Mouse (Mus musculus): ENCODE data around the gene Gbp7. TPM values are rescaled to one million over a fixed set of nuclear protein-coding genes. Genes with fewer than 3 reads are reported as not detected.

The Gbp7 gene
- polyA plus RNA-seq, 2 experiments, result 0.80 to 2.7 TPM

- H3K27me3 ChIP-seq (ENCODE audit: control insufficient read depth, insufficient read depth, low read length), result no peaks in the 10 kb centered on the region; the same call in 1 of the 2 replicates
- peak overlapping the region in 1 of 2 experiments; percentile 0; a peak in 1 of 4 replicates for H3K4me3 ChIP-seq (ENCODE audit: insufficient read depth in 1 of 2, low read depth in 2 of 2, low read length in 2 of 2)
- H3K36me3 ChIP-seq (replicated peaks; ENCODE audit: control insufficient read depth, insufficient read depth, low read depth), result no peaks in the 10 kb centered on the region
- TF ChIP-seq EP300 (IDR thresholded peaks at IDR 0.05; ENCODE audit: low read depth) (no peak), CTCF (IDR thresholded peaks at IDR 0.05; ENCODE audit: low read depth) (no peak)
- no peak overlapping the region for H3K27ac ChIP-seq
- H3K9me3 ChIP-seq (ENCODE audit: control insufficient read depth, low read length), result no peaks in the 10 kb centered on the region
- no peak for DNase-seq (ENCODE audit: low read depth in 3 of 3, low spot score in 3 of 3)
- no peak for ATAC-seq (ENCODE audit: insufficient read depth)
- peak overlapping the region; percentile 46 for H3K4me2 ChIP-seq (ENCODE audit: low read depth)
- WGBS (ENCODE audit: insufficient replicate concordance), result 32% methylated on average over 14 of the region's 14 CpGs
- no peak overlapping the region for H3K9ac ChIP-seq (replicated peaks)
- H3K4me1 ChIP-seq (replicated peaks; ENCODE audit: control insufficient read depth in 2 of 2, insufficient read depth in 2 of 2, low read length in 1 of 2), result 0 out of 4 replicates have a peak, but pooled peaks cover 0 to 2% of the 10 kb centered on the region in 2 experiments
Measured at GRCm38 (mm10) chr3:142496113-142497101, 33.7 kb upstream of the Gbp7 start.

- Histone ChIP-seq H3K27ac (no peak overlapping the region), H3K9me3 (ENCODE audit: control insufficient read depth, low read length) (no peaks in the 10 kb centered on the region), H3K4me3 (ENCODE audit: insufficient read depth in 1 of 2, low read depth in 2 of 2, low read length in 2 of 2) (peak overlapping the region in 1 of 2 experiments; percentile 0; a peak in 2 of 4 replicates), H3K27me3 (ENCODE audit: control insufficient read depth, insufficient read depth, low read length) (no peaks in the 10 kb centered on the region; the same call in 1 of the 2 replicates), H3K4me1 (replicated peaks; ENCODE audit: control insufficient read depth in 2 of 2, insufficient read depth in 2 of 2, low read length in 1 of 2) (0 out of 4 replicates have a peak, but pooled peaks cover 0 to 2% of the 10 kb centered on the region in 2 experiments), H3K36me3 (replicated peaks; ENCODE audit: control insufficient read depth, insufficient read depth, low read depth) (no peaks in the 10 kb centered on the region), H3K9ac (replicated peaks) (no peak overlapping the region), H3K4me2 (ENCODE audit: low read depth) (peak overlapping the region; percentile 46)
- WGBS (ENCODE audit: insufficient replicate concordance), result 38% methylated on average over 15 of the region's 15 CpGs
- TF ChIP-seq EP300 (IDR thresholded peaks at IDR 0.05; ENCODE audit: low read depth) (no peak), CTCF (IDR thresholded peaks at IDR 0.05; ENCODE audit: low read depth) (no peak)
- no peak for DNase-seq (ENCODE audit: low read depth in 3 of 3, low spot score in 3 of 3)
- no peak for ATAC-seq (ENCODE audit: insufficient read depth)
Measured at GRCm38 (mm10) chr3:142497123-142497841, 32.9 kb upstream of the Gbp7 start.

- no peak overlapping the region for H3K4me2 ChIP-seq (ENCODE audit: low read depth)
- no peak for DNase-seq (ENCODE audit: low read depth in 3 of 3, low spot score in 3 of 3)
- no peak for ATAC-seq (ENCODE audit: insufficient read depth)
Measured at GRCm38 (mm10) chr3:142498941-142499340, 31.2 kb upstream of the Gbp7 start.

GRCm38 (mm10) chr3:142528116-142528515, 2.0 kb upstream of the Gbp7 start:
- no peaks in the 10 kb centered on the region for H3K9me3 ChIP-seq (ENCODE audit: control insufficient read depth, low read length)
- no peak overlapping the region for H3K9ac ChIP-seq (replicated peaks)
- no peak overlapping the region for H3K27ac ChIP-seq
- H3K4me2 ChIP-seq (ENCODE audit: low read depth), result no peak overlapping the region
- no peaks in the 10 kb centered on the region for H3K36me3 ChIP-seq (replicated peaks; ENCODE audit: control insufficient read depth, insufficient read depth, low read depth)
- 66% methylated on average over 3 of the region's 3 CpGs for WGBS (ENCODE audit: insufficient replicate concordance)
- H3K4me3 ChIP-seq (ENCODE audit: insufficient read depth in 1 of 2, low read depth in 2 of 2, low read length in 2 of 2), result no peak overlapping the region
- peaks cover 0 to 2% of the 10 kb centered on the region in 2 experiments; a peak in 1 of 4 replicates for H3K4me1 ChIP-seq (replicated peaks; ENCODE audit: control insufficient read depth in 2 of 2, insufficient read depth in 2 of 2, low read length in 1 of 2)
- no peak for TF ChIP-seq EP300 (IDR thresholded peaks at IDR 0.05; ENCODE audit: low read depth)
- no peak for TF ChIP-seq CTCF (IDR thresholded peaks at IDR 0.05; ENCODE audit: low read depth)
- H3K27me3 ChIP-seq (ENCODE audit: control insufficient read depth, insufficient read depth, low read length), result no peaks in the 10 kb centered on the region
- DNase-seq (ENCODE audit: low read depth in 3 of 3, low spot score in 3 of 3) (no peak), ATAC-seq (ENCODE audit: insufficient read depth) (no peak)

More at GRCm38 (mm10) chr3:142498941-142499340, 31.2 kb upstream of the Gbp7 start:
- Histone ChIP-seq H3K4me1 (replicated peaks; ENCODE audit: control insufficient read depth in 2 of 2, insufficient read depth in 2 of 2, low read length in 1 of 2) (no peaks in the 10 kb centered on the region), H3K4me3 (ENCODE audit: insufficient read depth in 1 of 2, low read depth in 2 of 2, low read length in 2 of 2) (no peak overlapping the region), H3K36me3 (replicated peaks; ENCODE audit: control insufficient read depth, insufficient read depth, low read depth) (no peaks in the 10 kb centered on the region), H3K9me3 (ENCODE audit: control insufficient read depth, low read length) (no peaks in the 10 kb centered on the region), H3K27me3 (ENCODE audit: control insufficient read depth, insufficient read depth, low read length) (no peaks in the 10 kb centered on the region; the same call in 1 of the 2 replicates), H3K27ac (no peak overlapping the region), H3K9ac (replicated peaks) (no peak overlapping the region)
- TF ChIP-seq EP300 (IDR thresholded peaks at IDR 0.05; ENCODE audit: low read depth), result no peak
- no peak for TF ChIP-seq CTCF (IDR thresholded peaks at IDR 0.05; ENCODE audit: low read depth)
- WGBS (ENCODE audit: insufficient replicate concordance), result 68% methylated on average over 5 of the region's 5 CpGs
